Mouse (Mus musculus) ES-E14 (cell line): ENCODE data around the gene Cep55. TPM values are rescaled to one million over a fixed set of nuclear protein-coding genes. Genes with fewer than 3 reads are reported as not detected.

ENCODE experiments used
- DNase-seq: peaks from one replicate; pipeline ENCODE4 v3.0.0-alpha.2; 2013; ENCODE audit warnings: low read depth, low spot score
- H3K27ac ChIP-seq: 2 replicates; pipeline ENCODE4 v1.5.1; 2012; ENCODE audit warnings: low read depth, mild to moderate bottlenecking, low read length, moderate library complexity, mixed read lengths; ENCODE audit not compliant: poor library complexity, insufficient read depth, severe bottlenecking
- H3K36me3 ChIP-seq: 2 replicates; pipeline ENCODE4 v1.6.1; 2012; ENCODE audit warnings: mild to moderate bottlenecking, low read length, moderate library complexity, mixed read lengths; ENCODE audit not compliant: control insufficient read depth, poor library complexity, insufficient read depth, severe bottlenecking
- H3K4me1 ChIP-seq, 2 experiments: fragments of 150-350 bp in 1 of 2; sonication (generic) in 1 of 2; 2 replicates each; pipeline ENCODE4 v1.6.1; 2012; ENCODE audit warnings: low read length in 2 of 2, mild to moderate bottlenecking in 1 of 2, mixed read lengths in 1 of 2; ENCODE audit not compliant: control insufficient read depth in 2 of 2, insufficient read depth in 2 of 2, poor library complexity in 1 of 2
- H3K4me3 ChIP-seq, 2 experiments: fragments of 150-350 bp in 1 of 2; sonication (generic) in 1 of 2; 2 replicates each; pipeline ENCODE4 v1.5.1; 2012; ENCODE audit warnings: low read length in 2 of 2, low read depth in 1 of 2, mild to moderate bottlenecking in 1 of 2, mixed read lengths in 1 of 2; ENCODE audit not compliant: insufficient read depth in 1 of 2, poor library complexity in 1 of 2, severe bottlenecking in 1 of 2
- H3K9ac ChIP-seq: 2 replicates; pipeline ENCODE4 v1.6.1; 2012; ENCODE audit warnings: low read depth, mild to moderate bottlenecking, low read length, mixed read lengths; ENCODE audit not compliant: poor library complexity, insufficient read depth, severe bottlenecking
- H3K9me3 ChIP-seq: fragments of 150-350 bp; sonication (generic); 2 replicates; pipeline ENCODE4 v1.6.1; 2012; ENCODE audit warnings: low read depth, mild to moderate bottlenecking, low read length; ENCODE audit not compliant: control insufficient read depth, insufficient read depth
- CHD2 ChIP-seq: IDR thresholded peaks from 2 replicates; pipeline ENCODE4 v1.6.1; 2014; ENCODE audit warnings: mild to moderate bottlenecking, low read depth, low read length, inconsistent platforms
- HCFC1 ChIP-seq: IDR thresholded peaks from 2 replicates; pipeline ENCODE4 v1.6.1; 2012; ENCODE audit warnings: low read length, inconsistent platforms, borderline replicate concordance; ENCODE audit not compliant: insufficient read depth
- MAFK ChIP-seq: IDR thresholded peaks from 2 replicates; pipeline ENCODE4 v1.6.1; 2014; ENCODE audit warnings: mild to moderate bottlenecking, low read depth, low read length, inconsistent platforms; ENCODE audit not compliant: insufficient read depth
- ZC3H11A ChIP-seq: IDR thresholded peaks from 2 replicates; pipeline ENCODE4 v1.6.1; 2012; ENCODE audit warnings: low read depth, mild to moderate bottlenecking, inconsistent platforms, low read length, borderline replicate concordance
- ZNF384 ChIP-seq: IDR thresholded peaks from 2 replicates; pipeline ENCODE4 v1.6.1; 2012; ENCODE audit warnings: low read depth, low read length, inconsistent platforms
- in situ Hi-C, 2 experiments: fragments of 600-800 bp; cut with MboI; formaldehyde crosslinking; loops; one replicate each; pipeline ENCODE4 v1.15.1; 2025; ENCODE audit warnings: low sequenced_read_pairs in 2 of 2, inconsistent platforms in 1 of 2; ENCODE audit not compliant: unreplicated experiment in 2 of 2
- total RNA-seq: library from RNA; depleted of rRNA; stranded (reverse); fragments of 300-350 nt; gene quantifications from 2 replicates; pipeline ENCODE4 v1.2.3, GENCODE M21; 2012

Gene Cep55
- total RNA-seq, 1 experiment, result 43.5 TPM

- Histone ChIP-seq H3K27ac (no peak overlapping the region), H3K9me3 (no peaks in the 10 kb centered on the region), H3K4me1 (peaks cover 6 to 11% of the 10 kb centered on the region in 2 experiments; a peak in 1 of 4 replicates), H3K4me3 (peak overlapping the region in 1 of 2 experiments; percentile 36; a peak in 1 of 4 replicates), H3K9ac (no peak overlapping the region), H3K36me3 (no peaks in the 10 kb centered on the region)
- no peak for TF ChIP-seq HCFC1
- TF ChIP-seq ZNF384, result no peak
- TF ChIP-seq ZC3H11A, result no peak
- TF ChIP-seq CHD2, result no peak
- no peak for TF ChIP-seq MAFK
- in situ Hi-C loops, result no loop called here
- no peak for DNase-seq
These were observed 23.7 kb upstream of the Cep55 start for GRCm38 (mm10) chr19:38031144-38031543.

- Histone ChIP-seq H3K4me1 (peaks cover 2 to 9% of the 10 kb centered on the region in 2 experiments; a peak in 1 of 4 replicates), H3K36me3 (no peaks in the 10 kb centered on the region), H3K4me3 (peak overlapping the region; percentile 55 to 62), H3K9me3 (no peaks in the 10 kb centered on the region), H3K27ac (no peak overlapping the region), H3K9ac (peak overlapping the region; percentile 66)
- in situ Hi-C loops, result no loop called here
- no peak for DNase-seq
- TF ChIP-seq HCFC1 (no peak), MAFK (no peak), CHD2 (no peak), ZC3H11A (no peak), ZNF384 (no peak)
These were observed 21.6 kb upstream of the Cep55 start for GRCm38 (mm10) chr19:38032993-38033734.

DNA sequence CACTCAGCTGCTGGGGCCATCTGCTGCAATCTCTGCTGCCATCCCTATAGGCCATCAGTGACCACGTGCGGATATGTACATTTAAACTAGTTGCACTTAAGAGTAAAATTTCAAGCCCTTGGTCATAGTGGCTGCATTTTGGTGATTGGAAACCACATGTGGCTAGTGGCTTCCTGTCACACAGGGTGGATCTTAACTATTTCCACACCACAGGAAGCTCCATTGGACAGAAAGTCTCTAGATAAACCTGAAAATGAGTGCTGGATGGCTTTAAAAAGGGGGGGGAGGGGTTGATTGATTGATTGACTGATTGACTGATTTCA is 21.1 kb upstream of the Cep55 start:
- Histone ChIP-seq H3K4me1 (peaks cover 1 to 9% of the 10 kb centered on the region in 2 experiments; a peak in 1 of 4 replicates), H3K36me3 (no peaks in the 10 kb centered on the region), H3K27ac (no peak overlapping the region), H3K9me3 (no peaks in the 10 kb centered on the region), H3K9ac (no peak overlapping the region), H3K4me3 (peak overlapping the region in 1 of 2 experiments; percentile 62; a peak in 1 of 4 replicates)
- no peak for DNase-seq
- in situ Hi-C loops, result no loop called here
- TF ChIP-seq ZNF384, result no peak
- TF ChIP-seq HCFC1, result no peak
- no peak for TF ChIP-seq CHD2
- TF ChIP-seq MAFK, result no peak
- TF ChIP-seq ZC3H11A, result no peak

DNA sequence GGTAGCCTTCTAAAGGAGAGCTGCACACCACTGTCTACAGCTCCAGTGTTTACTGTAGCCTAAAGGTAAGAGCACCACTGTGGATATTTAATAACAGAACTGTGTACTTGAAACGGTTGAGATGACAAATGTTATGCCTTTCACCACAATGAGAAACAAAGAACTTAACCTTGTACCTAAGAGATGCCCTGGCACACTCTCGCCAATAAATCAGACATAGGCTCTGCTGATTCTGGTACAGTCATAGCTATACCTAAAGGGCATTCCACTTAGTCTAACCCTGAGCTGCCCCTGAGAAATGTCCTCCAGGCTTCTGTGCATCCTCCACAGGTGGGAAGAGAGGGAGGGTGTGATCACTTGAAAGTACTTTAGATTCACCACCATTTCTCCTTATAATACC is 20.1 kb upstream of the Cep55 start:
- H3K9ac ChIP-seq, result no peak overlapping the region
- no peak overlapping the region for H3K27ac ChIP-seq
- no peak overlapping the region for H3K4me3 ChIP-seq
- no peak for DNase-seq
- TF ChIP-seq MAFK (no peak), ZNF384 (no peak), CHD2 (no peak), HCFC1 (no peak), ZC3H11A (no peak)
- no peaks in the 10 kb centered on the region for H3K9me3 ChIP-seq
- no peaks in the 10 kb centered on the region for H3K36me3 ChIP-seq
- in situ Hi-C loops, result no loop called here
- H3K4me1 ChIP-seq, result peaks cover 1 to 9% of the 10 kb centered on the region in 2 experiments; a peak in 1 of 4 replicates
